Mouse (Mus musculus) spleen, adult 2 months (tissue): ENCODE results near the gene Slc25a33. TPM values are rescaled to one million over a fixed set of nuclear protein-coding genes. Genes with fewer than 3 reads are reported as not detected.

ENCODE experiments used
- DNase-seq, 2 experiments: peaks; one replicate each; pipeline versions ENCODE4 v3.0.0 to v3.0.0-alpha.2; 2012 to 2021; ENCODE audit warnings: low spot score in 2 of 2, low read depth in 1 of 2
- H3K27ac ChIP-seq: fragments of 200-500 bp; 2 replicates; pipeline ENCODE4 v1.5.1; 2012; ENCODE audit warnings: low read length, inconsistent platforms; ENCODE audit not compliant: insufficient read depth
- H3K27me3 ChIP-seq: fragments of 200-500 bp; 2 replicates; pipeline ENCODE4 v1.6.1; 2012; ENCODE audit warnings: mild to moderate bottlenecking, moderate library complexity, low read length, inconsistent platforms; ENCODE audit not compliant: control insufficient read depth, insufficient read depth
- H3K36me3 ChIP-seq: fragments of 200-500 bp; 2 replicates; pipeline ENCODE4 v1.6.1; 2012; ENCODE audit warnings: mild to moderate bottlenecking, low read length, inconsistent platforms; ENCODE audit not compliant: control insufficient read depth, insufficient read depth
- H3K4me1 ChIP-seq: fragments of 200-500 bp; 2 replicates; pipeline ENCODE4 v1.6.1; 2011; ENCODE audit warnings: inconsistent platforms; ENCODE audit not compliant: control insufficient read depth, insufficient read depth, insufficient read length
- H3K4me3 ChIP-seq: fragments of 200-500 bp; 2 replicates; pipeline ENCODE4 v1.5.1; 2011; ENCODE audit warnings: mild to moderate bottlenecking, inconsistent platforms; ENCODE audit not compliant: insufficient read depth, insufficient read length; ENCODE audit errors: extremely low read depth
- CTCF ChIP-seq: fragments of 200-500 bp; IDR thresholded peaks from 2 replicates; pipeline ENCODE4 v1.5.1; 2011; ENCODE audit warnings: mild to moderate bottlenecking, inconsistent platforms; ENCODE audit not compliant: insufficient read depth, insufficient read length, insufficient replicate concordance; ENCODE audit errors: extremely low read depth
- POLR2A ChIP-seq: fragments of 200-500 bp; IDR thresholded peaks from 2 replicates; pipeline ENCODE4 v1.6.1; 2011; ENCODE audit warnings: low read depth, low read length, inconsistent platforms
- WGBS: fragments of 180-500 bp; shearing (Covaris S2); methylation state at CpG from one replicate; pipeline ENCODE4 v1.1.7; 2018; 5-methylcytosine and 5-hydroxymethylcytosine counted together
- polyA plus RNA-seq: library from polyadenylated mRNA; depleted of rRNA; stranded (reverse); fragments of >200 nt; gene quantifications from 2 replicates; pipeline ENCODE4 v1.2.3, GENCODE M21; 2012

The Slc25a33 gene
- polyA plus RNA-seq, 1 experiment: 5.4 TPM

GRCm38 (mm10) chr4:149723855-149724731 lies 50.0 kb downstream of the Slc25a33 start:
- WGBS: 84% methylated on average over 17 of the region's 17 CpGs
- no peak overlapping the region for H3K4me3 ChIP-seq
- no peaks in the 10 kb centered on the region for H3K27me3 ChIP-seq
- H3K36me3 ChIP-seq: peaks cover 17% of the 10 kb centered on the region
- H3K4me1 ChIP-seq: no peaks in the 10 kb centered on the region
- no peak overlapping the region for H3K27ac ChIP-seq
- no peak for TF ChIP-seq POLR2A
- peak; percentile 63; the same call in 1 of the 2 replicates for TF ChIP-seq CTCF
- peak in 1 of 2 experiments; percentile 56 for DNase-seq

- DNase-seq: no peak
Measured at GRCm38 (mm10) chr4:149723021-149723390, 51.1 kb downstream of the Slc25a33 start.

GRCm38 (mm10) chr4:149722104-149723020 lies 51.7 kb downstream of the Slc25a33 start:
- DNase-seq: no peak
- no peaks in the 10 kb centered on the region for H3K4me1 ChIP-seq
- peaks cover 14% of the 10 kb centered on the region for H3K36me3 ChIP-seq
- TF ChIP-seq POLR2A: no peak
- H3K27ac ChIP-seq: no peak overlapping the region
- WGBS: 93% methylated on average over 24 of the region's 24 CpGs
- H3K27me3 ChIP-seq: no peaks in the 10 kb centered on the region
- no peak overlapping the region for H3K4me3 ChIP-seq

More at GRCm38 (mm10) chr4:149723021-149723390, 51.1 kb downstream of the Slc25a33 start:
- TF ChIP-seq CTCF (no peak), POLR2A (no peak)
- H3K4me1 ChIP-seq: no peaks in the 10 kb centered on the region
- 86% methylated on average over 12 of the region's 12 CpGs for WGBS
- no peak overlapping the region for H3K27ac ChIP-seq
- no peak overlapping the region for H3K4me3 ChIP-seq
- H3K36me3 ChIP-seq: peaks cover 20% of the 10 kb centered on the region
- H3K27me3 ChIP-seq: no peaks in the 10 kb centered on the region

DNA sequence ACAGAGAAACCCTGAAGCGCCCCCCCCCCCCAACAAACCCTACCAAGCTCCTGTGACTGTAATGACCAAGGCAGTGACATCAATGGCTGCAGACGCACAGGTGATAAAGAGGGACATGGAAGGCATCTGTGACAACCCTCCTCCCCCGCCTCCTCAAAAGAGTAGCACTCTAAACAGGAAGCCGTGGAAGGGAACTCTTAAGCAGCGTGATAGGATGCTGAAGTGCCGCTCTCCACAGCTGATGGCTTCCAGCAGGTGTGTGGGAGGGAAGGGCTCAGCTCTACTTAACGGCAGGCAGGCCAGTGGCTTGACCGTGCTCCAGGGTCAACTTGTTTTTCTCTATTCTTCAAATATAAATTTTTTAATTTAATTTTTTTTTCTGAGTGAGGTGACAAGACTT lies 52.9 kb downstream of the Slc25a33 start:
- Histone ChIP-seq H3K4me1 (no peaks in the 10 kb centered on the region), H3K4me3 (no peak overlapping the region), H3K36me3 (peaks cover 11% of the 10 kb centered on the region), H3K27me3 (no peaks in the 10 kb centered on the region), H3K27ac (no peak overlapping the region)
- DNase-seq: no peak
- TF ChIP-seq CTCF (no peak), POLR2A (no peak)
- WGBS: 78% methylated on average over 8 of the region's 8 CpGs

- Histone ChIP-seq H3K4me1 (no peaks in the 10 kb centered on the region), H3K4me3 (no peak overlapping the region), H3K27ac (no peak overlapping the region), H3K36me3 (peaks cover 12% of the 10 kb centered on the region), H3K27me3 (no peaks in the 10 kb centered on the region)
- WGBS: 86% methylated on average over 6 of the region's 6 CpGs
- no peak for DNase-seq
- no peak for TF ChIP-seq POLR2A
- TF ChIP-seq CTCF: no peak
Measured at GRCm38 (mm10) chr4:149719686-149720085, 54.4 kb downstream of the Slc25a33 start.

GRCm38 (mm10) chr4:149714542-149714941 lies 59.5 kb downstream of the Slc25a33 start:
- no peak for TF ChIP-seq POLR2A
- TF ChIP-seq CTCF: no peak
- no peak overlapping the region for H3K4me3 ChIP-seq
- WGBS: 93% methylated on average over 3 of the region's 3 CpGs
- peaks cover 2% of the 10 kb centered on the region; the same call in 1 of the 2 replicates for H3K4me1 ChIP-seq
- no peaks in the 10 kb centered on the region for H3K27me3 ChIP-seq
- DNase-seq: no peak
- peaks cover 12% of the 10 kb centered on the region for H3K36me3 ChIP-seq
- no peak overlapping the region for H3K27ac ChIP-seq
